ENCODE assay signal across 28 mouse cellular contexts in the genomic region with DNA sequence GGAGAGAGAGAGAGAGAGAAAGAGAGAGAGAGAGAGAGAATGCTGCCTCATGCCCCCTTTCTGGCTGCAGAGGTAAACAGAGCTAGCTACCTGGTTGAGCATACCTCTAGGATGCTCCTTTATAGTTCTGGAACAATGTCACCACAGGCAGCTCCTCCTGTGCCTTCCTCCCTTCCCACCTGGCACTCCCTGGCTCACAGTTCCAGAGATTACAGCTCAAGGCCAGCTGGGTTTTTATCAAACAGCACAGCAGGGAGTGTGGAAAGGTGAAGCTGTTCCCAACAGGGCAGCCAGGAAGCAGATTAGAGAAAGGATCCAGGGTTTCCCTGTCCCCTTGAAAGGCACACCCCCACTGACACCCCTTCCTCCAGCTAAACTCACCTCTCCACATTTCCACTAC.
DNase-seq lines count a peak whose midpoint lies in the region; ATAC-seq and TF ChIP-seq lines count a peak whose summit lies in the region.
"Had no signal": no experiment of that assay in that cellular context is flagged by ENCODE, and none has a peak within 500 bp of the region (broad histone marks: within the 10 kb centered on the region; RNA-seq: fewer than 3 reads in every experiment).

No protein-coding gene starts in this region.

- H3K36me3 ChIP-seq in G1E (replicated peaks): no peaks in the 10 kb centered on the region
- H3K36me3 ChIP-seq in heart, embryonic 11.5 days (ENCODE audit: control insufficient read depth, insufficient read depth, low read length): no peaks in the 10 kb centered on the region
- H3K36me3 ChIP-seq: heart, embryonic 15.5 days; hindbrain, embryonic 12.5 days; intestine, embryonic 15.5 days; limb, embryonic 13.5 days; lung, embryonic 15.5 days; midbrain, embryonic 12.5 days; neural tube, embryonic 13.5 days had no signal

- no peaks in the 10 kb centered on the region for H3K27me3 ChIP-seq in G1E (ENCODE audit: insufficient read depth, low read length)
- no peaks in the 10 kb centered on the region for H3K27me3 ChIP-seq in heart, embryonic 11.5 days (ENCODE audit: control insufficient read depth, insufficient read depth, low read length)
- H3K27me3 ChIP-seq: forebrain, embryonic 13.5 days; heart, embryonic 15.5 days; hindbrain, embryonic 12.5 days; intestine, embryonic 15.5 days; limb, embryonic 13.5 days; lung, embryonic 15.5 days; megakaryocyte, embryonic 14.5 days; midbrain, embryonic 12.5 days; neural tube, embryonic 13.5 days; Patski had no signal

- 0 out of 2 replicates have a peak overlapping the region, but pooled peaks have one; percentile 0 for H3K4me3 ChIP-seq in G1E (ENCODE audit: low read depth, low read length)
- no peak overlapping the region for H3K4me3 ChIP-seq in heart, embryonic 11.5 days (ENCODE audit: low read depth, low read length)
- H3K4me3 ChIP-seq: forebrain, embryonic 13.5 days; heart, embryonic 15.5 days; hindbrain, embryonic 12.5 days; intestine, embryonic 15.5 days; limb, embryonic 13.5 days; lung, embryonic 15.5 days; megakaryocyte, embryonic 14.5 days; midbrain, embryonic 12.5 days; neural tube, embryonic 13.5 days had no signal

- no peak overlapping the region for H3K27ac ChIP-seq in heart, embryonic 11.5 days (ENCODE audit: low read depth, low read length)
- H3K27ac ChIP-seq: forebrain, embryonic 13.5 days; heart, embryonic 15.5 days; hindbrain, embryonic 12.5 days; hindbrain, postnatal 0 days; intestine, embryonic 15.5 days; kidney, postnatal 0 days; limb, embryonic 13.5 days; lung, embryonic 15.5 days; midbrain, embryonic 12.5 days; neural tube, embryonic 13.5 days had no signal

- no peak overlapping the region for H3K9ac ChIP-seq in heart, embryonic 11.5 days (ENCODE audit: low read depth, low read length)
- H3K9ac ChIP-seq: forebrain, embryonic 13.5 days; heart, embryonic 15.5 days; hindbrain, embryonic 12.5 days; intestine, embryonic 15.5 days; limb, embryonic 13.5 days; lung, embryonic 15.5 days; midbrain, embryonic 12.5 days; neural tube, embryonic 13.5 days had no signal

- H3K9me3 ChIP-seq in G1E (replicated peaks): peaks cover 34% of the 10 kb centered on the region
- H3K9me3 ChIP-seq in heart, embryonic 11.5 days (replicated peaks; ENCODE audit: control insufficient read depth, low read length): no peaks in the 10 kb centered on the region
- H3K9me3 ChIP-seq: forebrain, embryonic 13.5 days; heart, embryonic 15.5 days; hindbrain, embryonic 12.5 days; intestine, embryonic 15.5 days; limb, embryonic 13.5 days; lung, embryonic 15.5 days; midbrain, embryonic 12.5 days; neural tube, embryonic 13.5 days had no signal

- no peak for ATAC-seq in G1E (ENCODE audit: extremely low read depth, insufficient number of reproducible peaks, low FRiP score, poor library complexity, severe bottlenecking)
- ATAC-seq in frontal cortex, adult (ENCODE audit: low TSS enrichment): no peak
- ATAC-seq in heart, embryonic 11.5 days (replicated peaks; ENCODE audit: insufficient number of reproducible peaks, low FRiP score, low TSS enrichment): no peak
- ATAC-seq: forebrain, embryonic 13.5 days; hindbrain, postnatal 0 days; intestine, embryonic 15.5 days; Patski had no signal

- H3K4me1 ChIP-seq in G1E (ENCODE audit: insufficient read depth, low read depth, low read length): no peaks in the 10 kb centered on the region
- H3K4me1 ChIP-seq in heart, embryonic 11.5 days (ENCODE audit: control insufficient read depth, insufficient read depth, low read length): no peaks in the 10 kb centered on the region
- H3K4me1 ChIP-seq: forebrain, embryonic 13.5 days; heart, embryonic 15.5 days; hindbrain, embryonic 12.5 days; intestine, embryonic 15.5 days; limb, embryonic 13.5 days; lung, embryonic 15.5 days; megakaryocyte, embryonic 14.5 days; midbrain, embryonic 12.5 days; neural tube, embryonic 13.5 days had no signal

- no peak overlapping the region for H3K4me2 ChIP-seq in heart, embryonic 11.5 days
- H3K4me2 ChIP-seq: forebrain, embryonic 13.5 days; heart, embryonic 15.5 days; hindbrain, embryonic 12.5 days; intestine, embryonic 15.5 days; limb, embryonic 13.5 days; liver, embryonic 11.5 days; lung, embryonic 15.5 days; midbrain, embryonic 12.5 days; neural tube, embryonic 13.5 days had no signal

- DNase-seq in G1E (ENCODE audit: low spot score): no peak
- DNase-seq in brain, adult 2 months (ENCODE audit: low read depth, low spot score): peak; percentile 91
- peak; percentile 73 for DNase-seq in cerebellum, adult 8-10 months
- peak; percentile 77 to 78 for DNase-seq in cerebellum, postnatal 25 days
- no peak for DNase-seq in kidney, adult 18-20 months
- DNase-seq: adrenal gland, postnatal 25 days; B cell, adult 2 months; gastrocnemius, postnatal 14 days; heart, postnatal 36 days; kidney, adult 8-10 months; kidney, postnatal 4 days; lung, postnatal 36 days; thymus, postnatal 36 days had no signal

- no peak for TF ChIP-seq CTCF in G1E (IDR thresholded peaks at IDR 0.05; ENCODE audit: low read depth, low read length)

Comparison
In these comparisons a context has a peak if more than half of its experiments do, and no peak if none do; other contexts are left out.
1. DNase-seq: peak in brain, adult 2 months (single experiment), cerebellum, adult 8-10 months (single experiment) and cerebellum, postnatal 25 days (2 of 2); none in G1E (single experiment) and kidney, adult 18-20 months (single experiment).